Mouse (Mus musculus) heart, postnatal 25 days (tissue): Measurements from ENCODE around the gene Trp53bp2. TPM values are rescaled to one million over a fixed set of nuclear protein-coding genes. Genes with fewer than 3 reads are reported as not detected.
A peak's percentile ranks its signal among the peaks of the same experiment; 100 is the strongest.

Experiments
- DNase-seq: peaks from one replicate; pipeline ENCODE4 v3.0.0; 2022; ENCODE audit warnings: low spot score
- intact Hi-C: fragments of 180-260 bp; cut with DNase I; formaldehyde crosslinking; loops from one replicate; pipeline ENCODE4 v1.15.1; 2025
- total RNA-seq, 2 experiments: library from RNA; stranded (reverse); gene quantifications; 2 replicates each; pipeline ENCODE4 v1.2.3; 2021

Gene Trp53bp2
- 10 to 100 TPM; 10.4 to 11.0 TPM for total RNA-seq

DNA sequence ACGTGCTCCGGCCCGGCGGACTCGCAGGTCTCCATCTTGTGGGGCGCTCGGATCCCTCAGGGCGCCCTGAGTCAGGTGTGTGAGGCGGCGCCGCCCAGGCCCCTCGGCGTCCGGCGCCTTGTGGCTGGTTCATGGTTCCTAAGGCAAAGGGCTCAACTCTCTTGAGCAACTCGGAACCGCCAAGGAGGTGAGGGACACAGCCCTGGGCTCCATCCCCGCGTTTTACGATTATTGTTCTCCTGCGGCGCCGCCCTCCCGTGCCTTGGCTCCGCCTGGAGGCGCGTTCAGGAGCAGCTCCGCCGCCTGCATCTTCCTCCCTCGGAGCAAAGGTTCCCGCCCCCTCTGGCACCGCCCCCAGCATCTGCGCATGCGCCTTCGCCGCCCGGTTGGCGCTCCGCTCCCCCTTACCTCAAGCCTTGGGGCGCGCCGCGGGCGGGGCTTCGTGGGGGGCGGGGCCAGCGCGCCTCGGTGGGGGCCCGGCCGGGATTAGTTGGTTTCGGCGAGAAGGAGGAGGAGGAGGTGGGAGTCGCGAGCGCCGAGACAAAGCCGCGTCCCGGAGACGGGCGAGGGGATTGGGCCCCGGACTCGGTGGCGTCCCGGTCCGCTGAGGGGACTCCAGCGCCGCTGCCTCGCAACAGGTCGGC lies at the start of gene Trp53bp2:
TSS of gene Trp53bp2 (plus strand) at position 489 of the 644 bp plus-strand sequence.
- intact Hi-C loops, result no loop called here
- peak; percentile 99 for DNase-seq

DNA sequence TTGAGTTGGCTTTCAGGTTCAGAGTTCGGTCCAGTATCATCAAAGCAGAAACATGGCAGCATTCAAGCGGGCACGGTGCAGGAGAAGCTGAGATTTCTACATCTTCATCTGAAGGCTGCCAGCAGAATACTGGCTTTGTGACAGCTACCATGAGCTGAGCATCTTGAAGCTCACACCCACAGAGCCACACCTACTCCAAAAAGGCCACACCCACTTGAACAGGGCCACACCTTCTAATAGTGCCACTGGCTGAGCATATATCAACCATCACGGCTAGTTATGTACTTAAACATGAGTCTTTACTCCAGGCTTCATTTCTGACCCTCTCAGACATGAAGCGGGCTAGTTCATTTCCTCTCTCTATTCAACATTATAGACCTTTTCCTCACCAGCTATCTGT lies 46.3 kb upstream of the Trp53bp2 start:
- intact Hi-C loops, result no loop called here
- no peak for DNase-seq

DNA sequence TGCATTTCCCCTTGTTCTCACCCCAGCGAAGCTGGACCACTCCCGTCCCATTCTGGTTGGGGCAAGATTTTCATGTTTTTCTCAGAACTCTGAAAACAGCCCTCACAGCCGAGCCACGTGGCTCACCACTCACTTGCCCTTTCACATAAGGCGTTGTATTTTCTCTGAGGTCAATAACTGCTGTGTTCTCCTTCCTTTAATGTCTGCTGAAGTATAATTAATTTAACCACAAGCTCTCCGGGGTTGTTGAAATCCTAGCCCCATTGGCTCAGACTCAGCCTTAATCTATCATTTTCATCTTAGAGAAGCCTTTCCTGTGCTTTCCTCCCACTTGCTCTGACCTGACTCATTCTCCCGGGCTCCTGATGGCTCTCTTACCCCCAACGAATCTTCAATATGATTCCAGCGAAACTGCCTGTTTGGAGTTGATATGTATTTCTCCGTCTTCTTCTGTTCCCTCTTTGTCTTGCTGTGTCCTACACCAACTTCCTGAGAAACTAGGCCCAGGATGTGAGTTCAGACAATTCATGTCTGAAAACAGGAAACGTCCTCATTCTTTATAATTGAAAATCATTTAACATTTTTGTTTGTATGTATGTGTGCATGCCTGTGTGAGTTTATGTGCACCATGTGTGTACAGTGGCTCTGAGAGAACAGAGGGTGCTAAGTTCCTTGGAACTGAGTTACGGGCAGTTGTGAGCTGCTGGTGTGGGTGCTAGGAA lies 45.1 kb upstream of the Trp53bp2 start:
- intact Hi-C loops, result no loop called here
- no peak for DNase-seq

DNA sequence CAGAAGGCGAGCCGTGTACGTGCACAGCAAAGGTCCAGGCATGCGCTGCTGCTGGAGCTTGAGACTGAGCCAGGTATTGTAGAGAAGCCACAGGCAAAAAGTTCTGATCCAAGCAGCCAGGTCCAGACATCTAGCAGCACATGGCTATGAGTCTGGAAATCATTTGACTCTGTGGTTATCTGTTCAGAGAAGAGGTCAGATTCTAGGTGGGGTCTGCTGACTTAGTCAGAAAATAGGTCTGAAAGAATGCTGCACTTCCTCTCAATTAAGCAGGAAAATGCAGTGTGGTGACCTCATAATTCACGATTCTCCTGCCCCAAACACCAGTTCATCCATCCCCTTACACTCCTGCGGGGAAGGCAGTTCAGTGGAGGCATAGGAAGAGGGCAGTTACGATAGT lies 40.7 kb upstream of the Trp53bp2 start:
- no peak for DNase-seq
- intact Hi-C loops, result no loop called here

DNA sequence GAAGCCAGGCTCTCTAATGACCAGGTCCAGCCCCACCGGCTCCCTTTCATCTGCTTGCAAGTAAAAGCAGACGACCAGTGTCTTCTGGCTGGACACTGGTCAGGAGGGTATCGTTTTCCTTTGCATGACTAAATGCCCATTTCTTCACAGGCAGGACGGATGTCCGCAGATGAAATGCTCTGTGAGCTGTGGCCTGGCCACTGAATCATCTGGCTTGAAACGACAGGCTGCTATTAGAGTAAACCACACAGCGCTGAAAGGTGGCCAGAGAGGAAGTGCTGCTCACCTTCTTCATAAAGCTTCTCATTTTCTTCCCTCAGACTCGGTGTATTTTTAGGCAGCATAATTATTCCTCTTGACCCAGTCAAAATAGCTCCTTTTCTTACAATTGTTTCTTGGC lies 40.2 kb upstream of the Trp53bp2 start:
- DNase-seq, result no peak
- intact Hi-C loops, result no loop called here

DNA sequence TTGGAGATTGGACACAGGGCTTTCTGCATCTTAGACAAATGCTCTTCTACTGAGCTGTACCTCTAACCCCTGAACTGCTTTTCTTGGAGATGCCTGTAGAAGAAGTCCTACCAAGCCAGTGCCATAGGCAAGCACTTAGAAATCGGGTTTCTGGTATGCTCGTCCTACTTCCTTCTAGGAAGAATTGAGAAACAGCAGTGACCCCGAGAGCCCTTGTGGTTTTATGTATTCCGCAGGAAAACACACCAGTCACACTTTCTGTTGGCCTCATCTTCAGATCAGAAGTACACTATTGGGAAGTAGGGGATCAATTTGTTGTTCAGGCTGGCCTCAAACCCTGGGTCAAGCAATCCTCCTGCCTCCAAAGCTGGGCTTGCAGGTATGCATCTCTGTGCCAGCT lies 39.5 kb upstream of the Trp53bp2 start:
- intact Hi-C loops, result no loop called here
- no peak for DNase-seq

DNA sequence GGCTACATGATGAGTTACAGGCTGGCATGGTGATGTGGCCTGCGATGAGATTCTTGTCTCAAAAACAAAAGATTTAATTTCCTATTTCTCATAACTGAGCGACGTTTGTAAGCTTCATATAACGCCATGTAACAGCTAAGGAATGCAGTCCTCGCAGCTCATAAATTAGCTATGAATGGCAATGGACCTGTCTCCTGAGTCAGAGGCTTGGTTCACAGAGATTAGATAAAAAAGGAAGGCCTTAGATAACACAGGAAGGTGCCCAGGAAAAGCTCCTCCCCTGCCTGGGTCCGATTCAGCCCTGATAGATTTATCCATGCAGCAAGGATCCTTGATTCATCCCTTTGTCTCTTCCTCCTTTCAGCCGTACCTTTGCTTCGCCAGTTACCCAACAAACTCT lies 37.1 kb upstream of the Trp53bp2 start:
- no peak for DNase-seq
- intact Hi-C loops, result no loop called here

DNA sequence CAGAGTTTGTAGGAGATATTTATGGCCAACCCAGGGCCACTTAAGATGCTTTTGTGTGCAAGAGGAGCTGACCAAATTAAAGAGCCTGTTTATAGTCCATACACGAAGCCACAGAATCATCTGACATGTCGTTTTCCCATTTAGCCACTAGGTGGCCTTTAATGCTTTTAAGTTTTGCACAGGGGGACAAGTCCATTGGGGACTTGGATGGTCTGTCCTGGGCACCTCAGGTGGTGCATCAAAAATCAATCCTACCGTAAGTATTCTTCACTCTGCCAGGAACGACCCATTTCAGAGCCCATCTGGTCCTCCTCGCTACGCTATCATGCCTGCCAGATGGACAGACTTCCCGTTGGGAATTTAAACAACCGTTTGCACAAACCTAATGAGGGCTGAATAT lies 32.8 kb upstream of the Trp53bp2 start:
- DNase-seq, result no peak
- intact Hi-C loops, result loop anchor here (1.0 to 5.0 kb wide), 3 partner anchors 51 to 163 kb away; no protein-coding TSS in a partner anchor

DNA sequence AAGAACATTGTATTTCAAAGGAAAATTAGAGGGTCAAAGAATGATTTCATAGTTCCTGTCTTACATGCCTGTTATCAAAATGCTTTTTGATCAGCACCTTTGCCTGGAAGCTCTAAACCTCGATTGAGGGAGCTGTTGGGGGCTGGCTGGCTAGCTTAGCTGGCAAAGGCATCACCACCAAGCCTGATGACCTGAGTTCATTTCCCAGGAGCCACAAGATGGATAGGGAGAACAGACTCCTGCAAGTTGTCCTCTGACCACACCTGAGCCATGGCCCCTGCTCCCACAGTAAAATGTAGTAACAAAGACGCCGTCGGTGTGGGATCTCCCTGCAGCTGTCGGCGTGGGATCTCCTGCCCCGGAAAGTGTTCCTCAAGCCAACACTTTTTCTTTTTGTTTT lies 32.1 kb upstream of the Trp53bp2 start:
- DNase-seq, result no peak
- intact Hi-C loops, result loop anchor here (1.0 to 5.0 kb wide), 3 partner anchors 50 to 162 kb away; no protein-coding TSS in a partner anchor

DNA sequence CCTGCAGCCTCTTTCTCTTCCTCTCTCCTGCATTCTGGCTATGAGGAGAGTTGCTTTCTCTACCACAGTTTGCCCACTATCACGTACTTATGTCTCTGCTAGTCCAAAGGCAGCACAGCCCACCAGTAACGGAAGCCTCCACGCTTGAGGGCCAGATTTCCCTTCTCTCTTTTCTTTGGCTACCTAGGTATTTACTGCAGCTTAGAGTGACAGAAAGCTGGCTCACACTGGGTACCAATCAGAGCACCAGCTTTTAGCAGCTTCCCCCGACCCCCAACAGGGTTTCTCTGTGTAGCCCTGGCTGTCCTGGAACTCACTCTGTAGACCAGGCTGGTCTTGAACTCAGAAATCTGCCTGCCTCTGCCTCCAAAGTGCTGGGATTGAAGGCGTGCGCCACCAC lies 31.5 kb upstream of the Trp53bp2 start:
- intact Hi-C loops, result loop anchor here (5.0 kb wide), 2 partner anchors 50 to 110 kb away; no protein-coding TSS in a partner anchor
- DNase-seq, result no peak

DNA sequence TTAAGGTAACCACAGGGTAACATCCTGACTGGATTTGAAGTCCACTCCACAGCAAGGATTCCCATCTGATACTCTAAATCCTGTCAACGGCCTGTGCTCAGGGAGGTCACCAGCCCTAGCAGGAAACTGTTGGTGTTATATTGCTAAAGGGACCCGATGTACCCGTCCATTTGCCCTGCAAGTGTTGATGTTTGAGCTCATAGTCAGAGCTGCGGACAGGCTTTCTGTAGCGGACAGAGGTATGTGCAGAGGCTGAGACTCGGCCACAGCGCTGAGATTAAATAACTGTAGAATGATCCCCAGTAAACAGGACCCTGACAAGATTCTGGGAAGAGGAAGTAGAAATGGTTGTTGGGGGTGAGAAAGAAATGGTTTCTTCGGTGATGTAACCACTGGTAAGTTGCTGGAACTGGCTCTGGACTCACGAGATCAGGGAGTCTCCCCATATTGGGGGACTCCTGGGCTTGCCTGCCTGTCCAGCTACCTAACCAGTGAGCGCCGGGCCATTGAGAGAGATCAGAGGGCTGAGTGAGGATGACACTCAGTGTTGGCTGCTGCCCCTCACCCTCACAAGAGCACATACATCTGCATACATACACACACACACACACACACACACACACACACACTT lies 30.7 kb upstream of the Trp53bp2 start:
- intact Hi-C loops, result loop anchor here (5.0 kb wide), 2 partner anchors 49 to 109 kb away; no protein-coding TSS in a partner anchor

DNA sequence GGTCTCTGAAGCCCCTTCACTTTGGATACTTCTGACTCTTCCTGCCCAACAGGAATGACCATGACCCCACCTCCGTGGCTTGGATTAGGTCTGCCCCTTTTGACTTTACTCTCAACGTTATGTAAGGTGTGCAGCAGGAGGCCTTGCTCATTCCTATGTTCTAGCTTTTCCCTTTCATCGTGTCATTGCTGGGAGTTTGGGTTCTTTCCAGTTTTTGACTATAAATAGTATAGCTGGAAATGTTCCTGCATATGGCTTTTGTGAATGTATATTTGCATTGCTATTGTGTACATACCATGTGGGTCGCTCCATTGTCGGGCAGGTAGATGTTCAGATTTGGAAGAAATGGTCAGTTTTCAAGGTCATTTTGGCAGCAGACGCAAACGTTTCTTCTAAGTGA lies 30.1 kb upstream of the Trp53bp2 start:
- intact Hi-C loops, result loop anchor here (5.0 kb wide), 2 partner anchors 48 to 108 kb away; no protein-coding TSS in a partner anchor
- DNase-seq, result no peak

More for the DNA sequence above, 30.7 kb upstream of the Trp53bp2 start:
- no peak for DNase-seq

DNA sequence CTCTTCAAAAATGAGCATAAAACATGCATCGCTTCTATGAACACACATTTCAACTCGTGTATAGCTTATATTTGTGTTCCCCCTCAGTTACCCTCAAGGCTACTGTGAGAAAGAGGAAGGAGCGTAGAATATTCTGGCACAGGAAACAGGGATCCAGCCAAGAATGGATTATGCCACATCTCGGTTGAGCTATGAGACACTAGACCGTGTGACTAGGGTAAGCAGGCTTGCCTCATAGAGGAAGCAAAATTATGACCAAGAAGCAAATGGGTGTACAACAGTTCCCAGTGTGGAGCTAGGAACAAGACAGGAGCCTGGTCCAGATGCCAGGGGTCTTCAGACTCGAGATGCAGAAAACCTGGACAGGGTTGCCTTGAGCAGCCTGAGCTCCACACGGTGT lies 28.3 kb upstream of the Trp53bp2 start:
- no peak for DNase-seq
- intact Hi-C loops, result no loop called here

DNA sequence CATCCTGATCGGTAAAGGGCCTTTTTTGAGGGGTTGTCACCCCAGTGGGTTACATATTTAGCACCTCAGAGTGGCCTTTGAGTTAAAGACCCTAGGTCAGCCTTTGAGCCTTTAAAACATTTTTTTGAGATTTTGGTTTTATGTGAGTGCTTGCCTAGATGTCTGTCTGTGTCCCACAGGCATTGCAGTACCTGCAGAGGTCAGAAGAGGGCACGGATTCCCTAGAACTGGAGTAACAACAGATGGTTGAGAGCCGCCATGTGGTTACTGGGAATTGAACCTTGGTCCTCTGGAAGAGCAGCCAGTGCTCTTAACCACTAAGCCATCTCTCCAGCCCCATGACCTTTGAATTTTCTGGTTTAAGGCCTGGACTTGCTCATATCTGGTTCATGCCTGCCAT lies 27.6 kb upstream of the Trp53bp2 start:
- no peak for DNase-seq
- intact Hi-C loops, result no loop called here

DNA sequence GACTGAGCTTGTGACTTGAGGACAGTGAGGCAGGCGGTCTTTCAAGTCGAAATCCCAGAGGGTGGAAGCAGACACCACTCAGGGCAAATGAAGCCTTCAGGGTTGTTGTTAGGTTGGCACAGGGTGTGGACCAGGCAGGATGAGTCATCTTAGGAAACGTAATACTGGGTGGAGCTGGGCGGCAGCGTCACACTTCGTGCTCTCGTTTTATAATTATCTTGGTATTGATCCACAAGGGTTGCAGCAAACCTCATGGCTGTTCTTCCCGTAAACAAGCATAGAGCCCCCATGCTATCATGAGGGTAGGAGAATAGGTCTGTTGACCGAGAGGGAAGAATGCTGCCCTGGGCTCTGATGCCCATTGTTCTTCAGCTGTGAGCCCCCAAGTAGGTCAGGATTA lies 25.9 kb upstream of the Trp53bp2 start:
- intact Hi-C loops, result no loop called here
- DNase-seq, result no peak

DNA sequence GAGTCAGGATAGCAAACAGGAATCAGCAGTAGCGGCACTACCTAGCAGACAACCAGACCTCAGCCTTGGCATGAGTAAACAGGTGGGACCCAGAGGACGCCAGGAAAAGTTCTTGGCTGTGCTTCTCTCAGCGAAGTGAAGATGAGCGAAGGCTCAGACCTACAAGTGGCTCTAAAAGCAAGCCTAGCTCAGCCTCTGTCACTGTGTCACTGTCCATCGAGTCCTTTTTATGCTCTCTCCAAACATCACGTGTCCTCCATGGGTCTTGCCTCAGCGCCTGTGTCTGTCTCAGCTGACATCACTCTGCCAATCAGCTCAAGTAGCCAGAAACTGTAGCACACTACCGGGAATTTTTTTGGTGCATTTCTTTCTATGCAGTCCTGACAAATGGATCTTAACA lies 22.5 kb upstream of the Trp53bp2 start:
- DNase-seq, result no peak
- intact Hi-C loops, result no loop called here

DNA sequence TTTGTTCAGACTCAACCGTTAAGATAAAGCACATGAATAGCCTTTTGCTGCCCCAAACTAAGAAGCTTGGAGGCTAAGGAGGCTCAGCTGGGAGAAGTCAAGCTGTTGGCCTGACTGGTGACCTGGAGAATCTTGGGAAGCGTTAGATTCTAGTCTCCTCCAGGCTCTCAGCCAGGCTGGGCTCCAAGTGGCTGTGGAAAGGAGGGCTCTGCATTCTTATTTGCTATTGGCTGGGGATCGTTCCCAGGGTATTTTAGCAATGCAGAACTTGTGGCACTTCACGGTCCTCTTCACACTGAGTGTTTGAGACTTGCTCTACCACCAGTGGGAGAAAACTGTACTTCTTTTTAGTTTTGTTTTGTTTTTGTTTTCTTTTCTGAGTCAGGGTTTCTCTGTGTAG lies 20.2 kb upstream of the Trp53bp2 start:
- intact Hi-C loops, result no loop called here
- no peak for DNase-seq

DNA sequence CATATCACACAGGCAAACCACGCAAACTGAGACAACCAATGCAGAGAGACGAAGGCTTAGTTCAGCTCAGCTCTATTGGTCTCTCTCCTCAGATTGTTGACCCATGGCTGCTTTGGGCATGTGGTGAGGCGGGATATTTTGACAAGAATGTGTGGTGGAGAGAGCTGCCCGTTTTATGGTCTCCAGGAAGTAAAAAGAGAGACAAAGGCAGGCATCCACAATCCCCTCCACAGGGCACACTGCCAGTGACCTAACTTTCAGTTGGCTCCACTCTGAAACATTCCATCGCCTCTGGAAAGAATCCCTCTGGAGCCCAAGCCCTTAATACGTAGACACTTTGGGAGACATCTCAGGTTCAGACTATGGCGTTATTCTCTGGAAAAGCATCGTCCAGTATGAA lies 10.8 kb upstream of the Trp53bp2 start:
- DNase-seq, result no peak
- intact Hi-C loops, result no loop called here

DNA sequence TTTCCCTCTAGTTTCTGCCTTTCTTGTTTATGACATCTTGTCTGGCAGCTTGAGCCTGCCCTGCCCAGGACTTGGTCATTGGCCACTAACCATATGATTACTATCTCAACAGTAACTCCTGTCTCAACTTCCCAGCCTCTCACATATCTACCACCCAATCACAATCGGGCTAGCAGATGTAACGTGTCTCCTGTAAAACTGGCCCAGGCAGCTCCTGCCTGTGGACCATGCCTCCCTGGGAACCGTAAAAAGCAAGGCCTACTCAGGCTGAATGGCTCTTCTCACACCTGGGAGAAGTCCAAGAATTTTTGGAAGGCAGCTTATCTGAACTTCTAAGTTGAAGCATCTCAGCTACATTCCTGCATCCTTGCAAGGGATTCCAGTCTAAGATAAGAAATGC lies 10.2 kb upstream of the Trp53bp2 start:
- intact Hi-C loops, result no loop called here

DNA sequence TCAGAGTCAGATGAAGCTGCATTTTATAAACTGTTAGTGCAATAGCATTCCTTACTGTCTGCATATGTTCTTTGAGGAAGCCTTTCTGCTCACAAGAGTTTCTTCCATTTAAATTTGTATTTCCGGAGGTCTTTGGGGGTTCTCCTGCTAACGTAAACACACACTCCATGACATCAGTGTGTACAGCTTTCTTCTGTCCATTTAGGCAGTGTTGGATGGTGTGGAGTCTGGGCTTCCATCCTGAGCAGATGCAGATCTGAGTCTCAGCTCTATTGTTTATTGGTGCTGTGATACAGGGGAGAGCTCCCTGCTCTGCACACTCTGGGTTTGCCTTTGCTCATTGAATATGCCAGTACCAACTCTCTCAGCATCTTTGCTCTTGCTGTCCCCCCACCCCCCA lies 9.8 kb upstream of the Trp53bp2 start:
- DNase-seq, result no peak
- intact Hi-C loops, result no loop called here

More for the DNA sequence above, 10.2 kb upstream of the Trp53bp2 start:
- no peak for DNase-seq

DNA sequence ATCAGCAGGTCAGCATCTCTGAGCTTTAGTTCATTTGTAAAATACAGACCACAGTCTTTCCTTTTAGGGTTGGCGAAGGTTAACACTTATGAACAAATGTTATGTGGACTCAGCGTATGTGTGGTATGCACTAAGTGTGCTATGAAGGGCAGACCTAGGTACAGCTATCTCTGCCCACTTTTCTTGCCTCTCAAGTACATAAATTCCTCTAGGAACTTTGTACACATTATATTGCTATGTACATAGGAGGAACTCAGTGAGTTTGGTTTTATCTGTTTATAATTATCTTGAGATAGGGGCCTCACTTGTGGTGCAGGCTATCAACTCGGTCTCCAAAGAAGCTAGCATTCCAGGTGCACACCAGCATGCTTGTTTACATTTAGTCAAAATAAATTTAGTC lies 9.1 kb upstream of the Trp53bp2 start:
- DNase-seq, result no peak
- intact Hi-C loops, result no loop called here
